Mouse (Mus musculus): ENCODE measurements around the gene Plekhb2. TPM values are rescaled to one million over a fixed set of nuclear protein-coding genes. Genes with fewer than 3 reads are reported as not detected.

Gene Plekhb2
- polyA plus RNA-seq, 1 experiment from 2014 or later, result 60.8 TPM

GRCm38 (mm10) chr1:34928656-34929055 is 78.9 kb downstream of the Plekhb2 start:
- Histone ChIP-seq H3K27me3 (no peaks in the 10 kb centered on the region), H3K27ac (no peak overlapping the region), H3K4me1 (replicated peaks) (no peaks in the 10 kb centered on the region), H3K9ac (no peak overlapping the region), H3K9me3 (replicated peaks) (peaks cover 8% of the 10 kb centered on the region; the same call in 1 of the 2 replicates), H3K4me3 (no peak overlapping the region), H3K4me2 (no peak overlapping the region), H3K36me3 (no peaks in the 10 kb centered on the region)
- WGBS, result 89% methylated on average over 15 of the region's 15 CpGs
- no peak for ATAC-seq (replicated peaks; ENCODE audit: insufficient number of reproducible peaks, insufficient read depth, low FRiP score, low read depth)

Other genes starting within 250 kb of the Plekhb2 start
- 32.9 and 50.4 TPM in 2 replicates for gene Fam168b, start 6.9 kb upstream of the Plekhb2 start, polyA plus RNA-seq (2015; fragmentation: Nextera tagmentation; extraction: Ambion mirVana)

Measured in heart, embryonic 15.5 days (tissue).